Mouse (Mus musculus): ENCODE measurements around the gene Lifr. TPM values are rescaled to one million over a fixed set of nuclear protein-coding genes. Genes with fewer than 3 reads are reported as not detected.

The Lifr gene
- 26.8 and 29.9 TPM in 2 replicates for polyA plus RNA-seq (2012; rRNA removed)

DNA sequence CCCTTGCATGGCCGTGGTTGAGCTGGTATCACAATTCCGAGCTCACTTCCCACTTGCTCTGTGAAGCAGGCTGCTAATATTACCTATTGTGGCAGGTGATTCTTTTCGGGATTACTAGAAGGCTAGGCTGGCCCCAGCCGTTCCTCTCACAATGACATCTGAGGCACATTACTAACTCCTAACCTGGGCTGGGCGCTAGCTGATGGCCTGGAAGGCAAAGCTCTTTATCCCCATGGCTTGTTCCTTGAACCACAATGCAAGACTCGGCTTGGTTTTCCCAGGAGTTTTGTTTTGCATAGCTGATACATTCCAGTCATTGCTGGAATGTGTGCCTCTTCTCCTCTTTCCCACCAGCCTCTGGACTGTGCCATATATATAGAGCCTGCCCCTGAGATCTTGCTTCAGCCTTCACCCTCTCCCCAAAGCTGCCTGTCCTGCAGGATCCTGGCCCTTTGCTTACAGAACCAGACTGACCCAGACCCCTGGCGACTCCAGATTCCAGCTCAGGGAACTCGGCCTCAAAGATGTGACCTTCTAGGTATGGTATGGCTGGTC, at the start of gene Lifr:
Gene Lifr, plus strand, starts transcription at position 404 of the 555 bp plus-strand sequence.
- TF ChIP-seq CTCF (IDR thresholded peaks at IDR 0.05; ENCODE audit: extremely low read depth, insufficient read length, insufficient replicate concordance, low read depth, low read length): no peak
- TF ChIP-seq POLR2A (IDR thresholded peaks at IDR 0.05; ENCODE audit: low read depth, low read length): no peak
- Histone ChIP-seq H3K4me3 (ENCODE audit: low read depth, low read length) (no peak within 1 kb of the TSS), H3K36me3 (ENCODE audit: control insufficient read depth, insufficient read depth, low read length) (no peaks in the 10 kb centered on the region), H3K4me1 (ENCODE audit: control insufficient read depth, insufficient read depth, insufficient read length, low read length) (no peaks in the 10 kb centered on the region), H3K27me3 (ENCODE audit: control insufficient read depth, insufficient read depth, low read length) (no peaks in the 10 kb centered on the region), H3K27ac (ENCODE audit: insufficient read depth, low read depth, low read length) (no peak within 1 kb of the TSS)
- WGBS: 85% methylated on average over 8 of the region's 8 CpGs

DNA sequence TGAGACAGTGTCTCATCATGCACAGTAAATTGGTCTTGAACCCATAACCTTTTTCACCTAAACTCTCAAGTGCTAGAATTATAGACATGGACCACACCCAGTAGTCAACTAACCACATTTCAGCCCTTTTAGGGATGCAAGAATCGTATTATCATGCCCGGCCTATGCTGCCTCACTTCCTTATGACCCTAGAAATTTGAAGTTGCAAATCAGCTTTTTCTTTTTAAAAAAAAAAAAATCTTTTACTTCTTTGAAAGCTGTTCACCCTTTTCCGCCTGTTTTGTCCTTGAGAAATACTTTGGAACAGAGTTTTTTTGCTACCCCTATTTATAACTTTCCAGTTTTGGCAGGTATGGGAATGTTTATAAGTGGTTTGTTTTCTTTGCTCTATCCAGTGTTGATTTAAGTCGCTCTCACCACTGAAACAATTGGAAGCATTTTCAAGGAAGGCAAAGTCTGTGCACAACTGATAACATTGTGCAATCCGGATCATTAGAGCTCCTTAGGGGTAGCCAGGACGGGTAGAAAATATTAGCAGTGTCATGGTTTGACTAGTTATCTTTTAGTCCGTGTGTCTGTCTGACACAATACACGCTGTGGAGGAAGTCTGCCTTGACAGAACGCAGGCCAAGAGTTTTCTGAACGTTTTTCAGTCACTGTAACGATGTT, 46.2 kb upstream of the Lifr start:
- H3K27ac ChIP-seq (ENCODE audit: insufficient read depth, low read depth, low read length): no peak overlapping the region
- H3K27me3 ChIP-seq (ENCODE audit: control insufficient read depth, insufficient read depth, low read length): no peaks in the 10 kb centered on the region

GRCm38 (mm10) chr15:7045056-7045455, 45.4 kb upstream of the Lifr start:
- H3K27me3 ChIP-seq (ENCODE audit: control insufficient read depth, insufficient read depth, low read length): no peaks in the 10 kb centered on the region
- no peaks in the 10 kb centered on the region for H3K4me1 ChIP-seq (ENCODE audit: control insufficient read depth, insufficient read depth, insufficient read length, low read length)
- H3K4me3 ChIP-seq (ENCODE audit: low read depth, low read length): no peak overlapping the region
- no peak overlapping the region for H3K27ac ChIP-seq (ENCODE audit: insufficient read depth, low read depth, low read length)
- H3K36me3 ChIP-seq (ENCODE audit: control insufficient read depth, insufficient read depth, low read length): no peaks in the 10 kb centered on the region
- 90% methylated on average over 4 of the region's 4 CpGs for WGBS
- TF ChIP-seq CTCF (IDR thresholded peaks at IDR 0.05; ENCODE audit: extremely low read depth, insufficient read length, insufficient replicate concordance, low read depth, low read length): no peak
- TF ChIP-seq POLR2A (IDR thresholded peaks at IDR 0.05; ENCODE audit: low read depth, low read length): no peak

More for the DNA sequence above, 46.2 kb upstream of the Lifr start:
- TF ChIP-seq POLR2A (IDR thresholded peaks at IDR 0.05; ENCODE audit: low read depth, low read length): no peak
- no peak for TF ChIP-seq CTCF (IDR thresholded peaks at IDR 0.05; ENCODE audit: extremely low read depth, insufficient read length, insufficient replicate concordance, low read depth, low read length)
- H3K4me3 ChIP-seq (ENCODE audit: low read depth, low read length): no peak overlapping the region
- WGBS: 23% methylated on average over 11 of the region's 11 CpGs
- H3K4me1 ChIP-seq (ENCODE audit: control insufficient read depth, insufficient read depth, insufficient read length, low read length): no peaks in the 10 kb centered on the region
- H3K36me3 ChIP-seq (ENCODE audit: control insufficient read depth, insufficient read depth, low read length): no peaks in the 10 kb centered on the region

DNA sequence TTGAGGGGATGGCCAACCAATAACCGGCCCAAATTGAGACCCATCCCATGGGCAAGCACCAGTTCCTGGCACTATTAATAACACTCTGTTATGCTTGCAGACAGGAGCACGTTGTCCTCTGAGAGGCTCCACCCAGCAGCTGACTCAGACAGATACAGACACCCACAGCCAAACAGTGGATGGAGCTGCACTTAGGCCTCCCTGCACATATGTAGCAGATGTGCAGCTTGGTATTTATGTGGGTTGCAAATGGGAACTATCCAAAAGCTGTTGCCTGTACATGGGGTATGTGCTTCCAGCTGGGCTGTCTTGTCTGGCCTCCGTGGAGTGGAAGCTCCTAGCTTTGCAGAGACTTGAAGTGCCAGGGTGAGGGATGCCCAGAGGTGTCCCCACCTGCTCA, 42.5 kb upstream of the Lifr start:
- TF ChIP-seq POLR2A (IDR thresholded peaks at IDR 0.05; ENCODE audit: low read depth, low read length): no peak
- WGBS: 59% methylated on average over 3 of the region's 3 CpGs
- Histone ChIP-seq H3K4me1 (ENCODE audit: control insufficient read depth, insufficient read depth, insufficient read length, low read length) (no peaks in the 10 kb centered on the region), H3K27me3 (ENCODE audit: control insufficient read depth, insufficient read depth, low read length) (no peaks in the 10 kb centered on the region), H3K36me3 (ENCODE audit: control insufficient read depth, insufficient read depth, low read length) (no peaks in the 10 kb centered on the region), H3K27ac (ENCODE audit: insufficient read depth, low read depth, low read length) (no peak overlapping the region), H3K4me3 (ENCODE audit: low read depth, low read length) (no peak overlapping the region)

- TF ChIP-seq POLR2A (IDR thresholded peaks at IDR 0.05; ENCODE audit: low read depth, low read length): no peak
- no peak for TF ChIP-seq CTCF (IDR thresholded peaks at IDR 0.05; ENCODE audit: extremely low read depth, insufficient read length, insufficient replicate concordance, low read depth, low read length)
- Histone ChIP-seq H3K36me3 (ENCODE audit: control insufficient read depth, insufficient read depth, low read length) (no peaks in the 10 kb centered on the region), H3K4me1 (ENCODE audit: control insufficient read depth, insufficient read depth, insufficient read length, low read length) (no peaks in the 10 kb centered on the region), H3K4me3 (ENCODE audit: low read depth, low read length) (no peak overlapping the region), H3K27me3 (ENCODE audit: control insufficient read depth, insufficient read depth, low read length) (no peaks in the 10 kb centered on the region), H3K27ac (ENCODE audit: insufficient read depth, low read depth, low read length) (no peak overlapping the region)
- 42% methylated on average over 8 of the region's 8 CpGs for WGBS
Observed at GRCm38 (mm10) chr15:7048916-7049315, 41.5 kb upstream of the Lifr start.

- TF ChIP-seq POLR2A (IDR thresholded peaks at IDR 0.05; ENCODE audit: low read depth, low read length): no peak
- TF ChIP-seq CTCF (IDR thresholded peaks at IDR 0.05; ENCODE audit: extremely low read depth, insufficient read length, insufficient replicate concordance, low read depth, low read length): no peak
Observed at GRCm38 (mm10) chr15:7051666-7052065, 38.7 kb upstream of the Lifr start.

DNA sequence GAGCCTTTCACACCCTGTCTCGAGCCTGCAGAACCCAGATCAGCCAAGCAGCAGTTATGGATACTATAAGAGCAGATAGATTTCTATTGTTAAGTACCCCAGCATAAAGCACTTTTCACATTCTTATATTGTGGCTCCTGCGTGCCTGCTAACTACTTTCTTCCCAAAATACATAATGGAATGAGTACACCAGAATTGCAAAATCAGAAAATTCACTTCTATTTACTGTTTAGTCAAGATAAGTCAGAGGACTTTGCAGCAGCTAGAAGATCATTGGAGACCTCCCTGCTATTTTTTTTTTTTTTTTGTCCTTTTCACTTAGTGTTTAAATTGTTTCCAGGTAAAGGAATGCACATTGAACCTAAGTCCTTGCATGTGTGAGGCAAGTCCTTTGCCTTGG, 38.3 kb upstream of the Lifr start:
- no peaks in the 10 kb centered on the region for H3K27me3 ChIP-seq (ENCODE audit: control insufficient read depth, insufficient read depth, low read length)
- H3K27ac ChIP-seq (ENCODE audit: insufficient read depth, low read depth, low read length): no peak overlapping the region
- H3K36me3 ChIP-seq (ENCODE audit: control insufficient read depth, insufficient read depth, low read length): no peaks in the 10 kb centered on the region
- no peak for TF ChIP-seq POLR2A (IDR thresholded peaks at IDR 0.05; ENCODE audit: low read depth, low read length)
- no peak for TF ChIP-seq CTCF (IDR thresholded peaks at IDR 0.05; ENCODE audit: extremely low read depth, insufficient read length, insufficient replicate concordance, low read depth, low read length)
- H3K4me1 ChIP-seq (ENCODE audit: control insufficient read depth, insufficient read depth, insufficient read length, low read length): no peaks in the 10 kb centered on the region
- H3K4me3 ChIP-seq (ENCODE audit: low read depth, low read length): no peak overlapping the region
- WGBS: 75% methylated on average over 2 of the region's 2 CpGs

More at GRCm38 (mm10) chr15:7051666-7052065, 38.7 kb upstream of the Lifr start:
- H3K4me1 ChIP-seq (ENCODE audit: control insufficient read depth, insufficient read depth, insufficient read length, low read length): no peaks in the 10 kb centered on the region
- no peak overlapping the region for H3K27ac ChIP-seq (ENCODE audit: insufficient read depth, low read depth, low read length)
- no peaks in the 10 kb centered on the region for H3K36me3 ChIP-seq (ENCODE audit: control insufficient read depth, insufficient read depth, low read length)
- 49% methylated on average over 2 of the region's 2 CpGs for WGBS
- no peaks in the 10 kb centered on the region for H3K27me3 ChIP-seq (ENCODE audit: control insufficient read depth, insufficient read depth, low read length)
- no peak overlapping the region for H3K4me3 ChIP-seq (ENCODE audit: low read depth, low read length)
